In the genomic region with DNA sequence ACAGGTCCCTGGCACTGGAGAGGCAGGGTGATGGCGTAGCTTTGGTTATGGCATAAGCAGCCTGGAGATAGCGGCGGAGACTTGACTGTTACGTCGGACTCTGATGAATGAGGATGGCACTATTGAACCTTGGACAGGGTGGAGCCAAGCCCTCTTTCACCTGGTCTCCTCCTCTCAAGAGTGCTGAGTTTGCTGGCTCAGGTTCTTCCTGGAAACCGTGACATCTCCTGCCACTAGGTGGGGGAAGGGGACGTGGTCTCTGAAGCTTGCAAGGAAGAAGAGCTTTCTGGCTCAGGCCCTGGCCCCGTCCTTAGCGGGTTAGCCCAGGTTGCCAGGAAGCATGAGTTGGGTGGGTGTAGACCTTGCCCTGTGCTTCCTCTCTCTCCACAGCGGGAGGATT, we compare ENCODE assay signal across 14 mouse cellular contexts. TPM values are rescaled to one million over a fixed set of nuclear protein-coding genes. Genes with fewer than 3 reads are reported as not detected.
DNase-seq lines count a peak whose midpoint lies in the region; TF ChIP-seq lines count a peak whose summit lies in the region.
"Had no signal": no experiment of that assay in that cellular context is flagged by ENCODE, and none has a peak within 500 bp of the region (broad histone marks: within the 10 kb centered on the region; RNA-seq: fewer than 3 reads in every experiment).

No protein-coding gene starts in this region.

- H3K27me3 ChIP-seq in E14TG2a.4 (ENCODE audit: insufficient read depth, low read length), result no peaks in the 10 kb centered on the region
- H3K27me3 ChIP-seq: liver, embryonic 15.5 days; neural tube, embryonic 13.5 days had no signal

- peaks cover 42% of the 10 kb centered on the region for H3K36me3 ChIP-seq in E14TG2a.4 (ENCODE audit: insufficient read depth, low read length)
- H3K36me3 ChIP-seq: liver, embryonic 15.5 days had no signal

- H3K4me3 ChIP-seq in layer of hippocampus, adult 2 months, result no peak overlapping the region
- 0 out of 2 replicates have a peak overlapping the region, but pooled peaks have one; percentile 26 for H3K4me3 ChIP-seq in E14TG2a.4 (replicated peaks; ENCODE audit: low read length)
- H3K4me3 ChIP-seq: liver, embryonic 15.5 days; neural tube, embryonic 13.5 days had no signal

- H3K27ac ChIP-seq in layer of hippocampus, adult 2 months, result no peak overlapping the region
- H3K27ac ChIP-seq: hindbrain, embryonic 14.5 days; liver, embryonic 15.5 days; neural tube, embryonic 13.5 days had no signal

- DNase-seq in layer of hippocampus, adult 2 months (ENCODE audit: low spot score in 2 of 2), result no peak
- DNase-seq in layer of hippocampus, postnatal 25 days (ENCODE audit: extremely low spot score in 1 of 2, low spot score in 1 of 2), result no peak
- DNase-seq in ZHBTc4 (ENCODE audit: low read depth, low spot score) (peak; percentile 74), adipocyte (ENCODE audit: low spot score) (no peak)
- DNase-seq in kidney, postnatal 14 days, result peak; percentile 82
- no peak for DNase-seq in heart, adult 11 months
- DNase-seq in B cell, adult 2 months, result no peak
- DNase-seq: adrenal gland, postnatal 10 days; cerebellum, adult 9-11 months had no signal

- peak; percentile 20; the same call in 1 of the 2 replicates for TF ChIP-seq CTCF in layer of hippocampus, adult 2 months (conservative IDR thresholded peaks at IDR 0.05)
- peak; percentile 13; the same call in 1 of the 2 replicates for TF ChIP-seq CTCF in E14TG2a.4 (conservative IDR thresholded peaks at IDR 0.05; ENCODE audit: low read length)

- peaks cover 63% of the 10 kb centered on the region for H3K4me1 ChIP-seq in E14TG2a.4 (replicated peaks; ENCODE audit: low read depth, low read length)

- no peaks in the 10 kb centered on the region for H3K9me3 ChIP-seq in E14TG2a.4 (ENCODE audit: low read length)
- H3K9me3 ChIP-seq: liver, embryonic 15.5 days; neural tube, embryonic 13.5 days had no signal

RNA-seq across cellular contexts. Expression of a gene that starts 7.5 kb away (rescaled TPM):
- 10 to 100 TPM; 20.1 to 20.2 TPM for total RNA-seq in layer of hippocampus, adult 2 months (2021)
- total RNA-seq in layer of hippocampus, postnatal 25 days (2021), result 10 to 100 TPM; 18.0 to 20.2 TPM

RNA-seq across cellular contexts. Expression of a gene that starts 23.2 kb away (rescaled TPM):
- total RNA-seq in layer of hippocampus, adult 2 months (2021), result not detected
- total RNA-seq in layer of hippocampus, postnatal 25 days (2021), result not detected
- total RNA-seq: adrenal gland, postnatal 10 days; left cerebral cortex, postnatal 25 days had no signal

RNA-seq across cellular contexts. Expression of a gene that starts 27.2 kb away (rescaled TPM):
- total RNA-seq in layer of hippocampus, adult 2 months (2021), result not detected
- total RNA-seq in layer of hippocampus, postnatal 25 days (2021), result not detected
- total RNA-seq: adrenal gland, postnatal 10 days; left cerebral cortex, postnatal 25 days had no signal

Comparison
In these comparisons a context has a peak if more than half of its experiments do, and no peak if none do; other contexts are left out.
1. DNase-seq: peak in ZHBTc4 (single experiment) and kidney, postnatal 14 days (single experiment); none in layer of hippocampus, adult 2 months (0 of 2), layer of hippocampus, postnatal 25 days (0 of 2), heart, adult 11 months (single experiment), B cell, adult 2 months (0 of 2) and adipocyte (single experiment).